Mouse (Mus musculus): ENCODE results near the gene Pknox2. TPM values are rescaled to one million over a fixed set of nuclear protein-coding genes. Genes with fewer than 3 reads are reported as not detected.

Gene Pknox2
- polyA plus RNA-seq, 1 experiment from 2014 or later = 14.5 TPM

GRCm38 (mm10) chr9:37001935-37002535 is 145.2 kb downstream of the Pknox2 start:
- 32% methylated on average over 7 of the region's 7 CpGs for WGBS
- H3K9me3 ChIP-seq = no peaks in the 10 kb centered on the region
- peaks cover 16% of the 10 kb centered on the region for H3K4me1 ChIP-seq
- ATAC-seq (ENCODE audit: low FRiP score, low read depth) = no peak
- H3K27ac ChIP-seq = no peak overlapping the region
- peaks cover 46% of the 10 kb centered on the region for H3K27me3 ChIP-seq
- no peak overlapping the region for H3K4me3 ChIP-seq
- no peaks in the 10 kb centered on the region for H3K36me3 ChIP-seq
- H3K4me2 ChIP-seq (replicated peaks) = no peak overlapping the region
- no peak overlapping the region for H3K9ac ChIP-seq

GRCm38 (mm10) chr9:36999393-36999792 is 147.8 kb downstream of the Pknox2 start:
- H3K36me3 ChIP-seq = no peaks in the 10 kb centered on the region
- H3K27ac ChIP-seq = no peak overlapping the region
- WGBS = 84% methylated on average over 3 of the region's 3 CpGs
- no peak for ATAC-seq (ENCODE audit: low FRiP score, low read depth)
- no peak overlapping the region for H3K9ac ChIP-seq
- no peaks in the 10 kb centered on the region for H3K9me3 ChIP-seq
- no peak overlapping the region for H3K4me2 ChIP-seq (replicated peaks)
- H3K4me3 ChIP-seq = no peak overlapping the region
- peaks cover 21% of the 10 kb centered on the region for H3K27me3 ChIP-seq
- peaks cover 16% of the 10 kb centered on the region for H3K4me1 ChIP-seq

- WGBS = 52% methylated on average over 13 of the region's 13 CpGs
- Histone ChIP-seq H3K9me3 (no peaks in the 10 kb centered on the region), H3K27me3 (peaks cover 37% of the 10 kb centered on the region), H3K4me1 (0 out of 2 replicates have a peak, but pooled peaks cover 3% of the 10 kb centered on the region), H3K9ac (no peak overlapping the region), H3K4me3 (no peak overlapping the region), H3K4me2 (replicated peaks) (no peak overlapping the region), H3K36me3 (no peaks in the 10 kb centered on the region), H3K27ac (no peak overlapping the region)
- ATAC-seq (ENCODE audit: low FRiP score, low read depth) = no peak
Measured at GRCm38 (mm10) chr9:36990626-36991368, 156.4 kb downstream of the Pknox2 start.

GRCm38 (mm10) chr9:36989991-36990390 is 157.2 kb downstream of the Pknox2 start:
- Histone ChIP-seq H3K4me3 (no peak overlapping the region), H3K36me3 (no peaks in the 10 kb centered on the region), H3K9me3 (no peaks in the 10 kb centered on the region), H3K27ac (no peak overlapping the region), H3K4me1 (0 out of 2 replicates have a peak, but pooled peaks cover 3% of the 10 kb centered on the region), H3K27me3 (peaks cover 41% of the 10 kb centered on the region), H3K9ac (no peak overlapping the region), H3K4me2 (replicated peaks) (no peak overlapping the region)
- WGBS = 85% methylated on average over 3 of the region's 3 CpGs
- no peak for ATAC-seq (ENCODE audit: low FRiP score, low read depth)

GRCm38 (mm10) chr9:36985233-36985632 is 162.0 kb downstream of the Pknox2 start:
- no peaks in the 10 kb centered on the region for H3K4me1 ChIP-seq
- no peak overlapping the region for H3K9ac ChIP-seq
- ATAC-seq (ENCODE audit: low FRiP score, low read depth) = no peak
- 87% methylated on average over 9 of the region's 9 CpGs for WGBS
- H3K9me3 ChIP-seq = no peaks in the 10 kb centered on the region
- H3K4me2 ChIP-seq (replicated peaks) = no peak overlapping the region
- no peak overlapping the region for H3K4me3 ChIP-seq
- peaks cover 23% of the 10 kb centered on the region; the same call in 1 of the 2 replicates for H3K27me3 ChIP-seq
- no peak overlapping the region for H3K27ac ChIP-seq
- no peaks in the 10 kb centered on the region for H3K36me3 ChIP-seq

GRCm38 (mm10) chr9:36976596-36977362 is 170.4 kb downstream of the Pknox2 start:
- Histone ChIP-seq H3K27ac (no peak overlapping the region), H3K36me3 (no peaks in the 10 kb centered on the region), H3K4me2 (replicated peaks) (no peak overlapping the region), H3K9me3 (no peaks in the 10 kb centered on the region), H3K4me1 (peaks cover 21% of the 10 kb centered on the region), H3K9ac (no peak overlapping the region), H3K4me3 (no peak overlapping the region), H3K27me3 (peaks cover 74% of the 10 kb centered on the region)
- ATAC-seq (ENCODE audit: low FRiP score, low read depth) = no peak
- WGBS = 31% methylated on average over 11 of the region's 11 CpGs

GRCm38 (mm10) chr9:36973486-36974227 is 173.6 kb downstream of the Pknox2 start:
- Histone ChIP-seq H3K4me3 (no peak overlapping the region), H3K27ac (no peak overlapping the region), H3K4me1 (peaks cover 27% of the 10 kb centered on the region), H3K9me3 (no peaks in the 10 kb centered on the region), H3K27me3 (peaks cover 87% of the 10 kb centered on the region), H3K36me3 (no peaks in the 10 kb centered on the region), H3K9ac (no peak overlapping the region), H3K4me2 (replicated peaks) (no peak overlapping the region)
- ATAC-seq (ENCODE audit: low FRiP score, low read depth) = no peak
- WGBS = 50% methylated on average over 11 of the region's 11 CpGs

GRCm38 (mm10) chr9:36972089-36972488 is 175.1 kb downstream of the Pknox2 start:
- ATAC-seq (ENCODE audit: low FRiP score, low read depth) = no peak
- Histone ChIP-seq H3K4me1 (peaks cover 24% of the 10 kb centered on the region), H3K27ac (no peak overlapping the region), H3K4me3 (no peak overlapping the region), H3K36me3 (no peaks in the 10 kb centered on the region), H3K9me3 (no peaks in the 10 kb centered on the region), H3K4me2 (replicated peaks) (no peak overlapping the region), H3K27me3 (peaks cover 88% of the 10 kb centered on the region), H3K9ac (no peak overlapping the region)
- WGBS = 7% methylated on average over 3 of the region's 3 CpGs

GRCm38 (mm10) chr9:36971066-36971465 is 176.1 kb downstream of the Pknox2 start:
- H3K27me3 ChIP-seq = peaks cover 87% of the 10 kb centered on the region
- H3K9me3 ChIP-seq = no peaks in the 10 kb centered on the region
- H3K4me3 ChIP-seq = no peak overlapping the region
- H3K27ac ChIP-seq = no peak overlapping the region
- H3K36me3 ChIP-seq = no peaks in the 10 kb centered on the region
- no peak overlapping the region for H3K9ac ChIP-seq
- 12% methylated on average over 3 of the region's 3 CpGs for WGBS
- H3K4me1 ChIP-seq = peaks cover 18% of the 10 kb centered on the region
- ATAC-seq (ENCODE audit: low FRiP score, low read depth) = no peak
- H3K4me2 ChIP-seq (replicated peaks) = no peak overlapping the region

GRCm38 (mm10) chr9:36970651-36971050 is 176.6 kb downstream of the Pknox2 start:
- Histone ChIP-seq H3K4me1 (peaks cover 18% of the 10 kb centered on the region), H3K27ac (no peak overlapping the region), H3K4me2 (replicated peaks) (no peak overlapping the region), H3K36me3 (no peaks in the 10 kb centered on the region), H3K9ac (no peak overlapping the region), H3K9me3 (no peaks in the 10 kb centered on the region), H3K27me3 (peaks cover 86% of the 10 kb centered on the region), H3K4me3 (no peak overlapping the region)
- ATAC-seq (ENCODE audit: low FRiP score, low read depth) = no peak; the same call in 1 of the 2 replicates
- WGBS = 9% methylated on average over 5 of the region's 5 CpGs

GRCm38 (mm10) chr9:36969131-36969530 is 178.1 kb downstream of the Pknox2 start:
- whole genome bisulfite sequencing = 88% methylated on average over 1 of the region's 1 CpGs
- no peak overlapping the region for H3K4me2 ChIP-seq (replicated peaks)

More at GRCm38 (mm10) chr9:36969131-36969530, 178.1 kb downstream of the Pknox2 start:
- no peaks in the 10 kb centered on the region for H3K9me3 ChIP-seq
- H3K27ac ChIP-seq = no peak overlapping the region
- ATAC-seq (ENCODE audit: low FRiP score, low read depth) = no peak
- H3K27me3 ChIP-seq = peaks cover 82% of the 10 kb centered on the region
- peaks cover 25% of the 10 kb centered on the region for H3K4me1 ChIP-seq
- no peak overlapping the region for H3K4me3 ChIP-seq
- H3K9ac ChIP-seq = no peak overlapping the region
- H3K36me3 ChIP-seq = no peaks in the 10 kb centered on the region
